Mouse (Mus musculus): ENCODE data around the gene Guca1b.
"Not testable (repeated sequence)": the region's sequence is repeated elsewhere in the genome, so short reads cannot be mapped to it uniquely, and the experiment has no call there.

The Guca1b gene

DNA sequence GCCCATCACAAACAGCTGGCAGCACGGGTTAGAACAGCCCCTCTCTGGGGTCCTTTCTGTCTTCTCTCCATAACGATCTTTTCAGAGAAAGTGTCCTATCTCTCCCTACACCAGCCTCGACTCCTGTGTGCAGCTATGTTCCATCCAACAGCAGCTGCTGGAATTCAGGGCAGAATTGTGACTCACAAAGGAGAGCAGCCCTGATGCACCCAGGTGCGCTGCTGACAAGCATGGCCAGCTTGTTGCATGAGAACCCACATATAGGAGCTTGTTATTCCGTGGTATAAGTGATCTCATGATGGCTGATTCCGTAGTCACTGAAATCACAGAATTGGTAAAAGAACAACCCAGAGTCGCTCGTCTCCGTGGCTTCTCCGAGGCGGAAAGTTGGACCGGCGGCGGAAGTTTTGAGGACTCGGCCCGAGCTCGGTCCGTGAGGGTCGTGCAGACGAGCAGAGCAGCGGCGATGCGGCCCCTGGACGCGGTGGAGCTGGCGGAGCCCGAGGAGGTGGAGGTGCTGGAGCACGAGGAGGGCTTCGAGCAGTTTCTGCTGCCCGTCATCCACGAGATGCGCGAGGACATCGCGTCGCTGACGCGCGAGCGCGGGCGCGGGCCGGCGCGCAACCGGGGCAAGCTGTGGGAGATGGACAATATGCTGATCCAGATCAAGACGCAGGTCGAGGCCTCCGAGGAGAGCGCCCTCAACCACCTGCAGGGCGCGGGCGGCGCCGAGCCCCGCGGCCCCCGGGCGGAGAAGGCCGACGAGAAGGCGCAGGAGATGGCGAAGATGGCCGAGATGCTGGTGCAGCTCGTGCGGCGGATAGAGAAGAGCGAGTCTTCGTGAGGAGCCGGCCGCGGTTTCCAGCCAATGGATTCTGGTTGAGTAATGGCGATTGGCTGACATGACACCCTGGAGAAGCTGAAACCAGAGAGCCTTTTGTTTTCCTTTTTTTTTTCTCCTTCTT, 25.0 kb downstream of the Guca1b start:
- peak; percentile 6 for DNase-seq (ENCODE audit: low read depth)

DNA sequence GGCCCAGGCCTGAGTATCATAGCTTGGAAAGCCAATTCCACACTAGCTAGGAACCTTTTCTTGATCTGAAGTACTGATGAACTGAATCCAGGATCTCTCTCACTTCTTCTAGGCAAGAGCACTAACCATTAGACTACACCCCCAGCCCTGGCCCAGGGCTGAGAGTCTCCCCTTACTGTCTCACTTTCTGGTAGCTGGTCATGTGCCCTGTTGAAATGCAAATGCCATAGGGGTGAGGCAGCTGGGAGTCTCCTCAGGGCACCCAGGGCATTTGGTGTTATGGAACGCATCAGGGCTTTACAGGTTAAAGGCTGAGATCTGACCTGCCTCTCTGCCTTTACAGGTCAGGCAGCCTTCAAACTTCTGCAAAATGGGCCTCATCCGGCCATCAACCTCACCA, 35.0 kb downstream of the Guca1b start:
- no peak for DNase-seq (ENCODE audit: low read depth)

DNA sequence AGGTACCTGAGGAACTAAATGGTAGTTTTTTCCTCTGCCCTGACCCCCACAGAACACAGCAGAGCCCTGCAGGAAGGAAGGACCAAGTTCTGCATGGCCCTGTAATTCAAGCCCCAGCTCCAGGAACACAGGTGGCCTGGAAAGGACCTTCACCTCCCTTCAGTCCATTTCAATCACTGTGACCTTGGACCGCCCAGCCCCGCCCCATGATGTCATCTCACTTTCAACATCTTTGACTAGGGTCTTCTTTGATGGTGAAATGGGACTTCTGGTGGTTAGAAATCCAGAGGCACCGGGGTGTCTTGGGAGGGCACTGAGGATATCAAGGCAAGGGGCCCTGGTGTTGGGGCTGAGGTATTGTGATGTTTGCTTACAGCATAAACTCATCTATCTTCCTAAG, 36.4 kb downstream of the Guca1b start:
- DNase-seq (ENCODE audit: low read depth) = no peak

GRCm38 (mm10) chr17:47422616-47423015, 37.4 kb downstream of the Guca1b start:
- not testable (repeated sequence) for DNase-seq (ENCODE audit: low read depth)

DNA sequence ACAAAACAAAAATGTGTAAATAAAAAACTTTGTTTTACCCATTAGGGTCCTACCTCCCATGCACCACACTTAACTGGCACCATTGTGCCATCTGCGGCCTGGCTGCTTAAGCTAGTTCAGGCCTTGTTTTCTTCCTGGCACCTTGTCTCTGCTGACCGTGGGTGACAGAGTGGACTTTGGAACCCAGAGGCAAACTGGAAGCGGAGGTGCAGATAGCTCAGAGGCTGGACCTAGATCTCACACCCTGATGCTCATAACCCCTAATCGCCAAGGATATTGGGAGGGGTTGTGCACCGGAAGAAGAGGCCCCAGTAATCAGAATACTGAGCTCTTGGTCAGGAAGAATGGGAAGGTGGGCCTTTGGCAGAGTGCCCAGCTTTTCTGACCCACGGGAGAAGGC, 39.0 kb downstream of the Guca1b start:
- DNase-seq (ENCODE audit: low read depth) = no peak

DNA sequence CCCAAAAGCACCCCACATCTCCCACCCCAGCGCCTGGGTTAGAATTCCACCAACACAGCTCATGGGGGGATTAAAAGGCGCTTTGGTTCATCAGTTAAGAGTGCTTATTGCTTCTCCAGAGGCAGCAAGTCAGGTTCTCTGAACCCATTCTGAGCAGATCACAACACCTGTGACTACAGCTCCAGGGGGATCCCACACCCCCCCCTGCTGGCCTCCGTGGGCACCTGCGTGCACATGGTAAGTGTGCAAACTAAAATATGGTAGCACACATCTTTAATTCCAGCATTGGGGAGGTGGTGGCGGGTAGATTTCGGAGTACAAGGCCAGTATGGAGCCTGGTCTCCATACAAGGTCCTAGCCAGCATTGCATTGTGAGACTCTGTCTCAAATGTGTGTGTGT, 42.1 kb downstream of the Guca1b start:
- DNase-seq (ENCODE audit: low read depth) = peak; percentile 20

DNA sequence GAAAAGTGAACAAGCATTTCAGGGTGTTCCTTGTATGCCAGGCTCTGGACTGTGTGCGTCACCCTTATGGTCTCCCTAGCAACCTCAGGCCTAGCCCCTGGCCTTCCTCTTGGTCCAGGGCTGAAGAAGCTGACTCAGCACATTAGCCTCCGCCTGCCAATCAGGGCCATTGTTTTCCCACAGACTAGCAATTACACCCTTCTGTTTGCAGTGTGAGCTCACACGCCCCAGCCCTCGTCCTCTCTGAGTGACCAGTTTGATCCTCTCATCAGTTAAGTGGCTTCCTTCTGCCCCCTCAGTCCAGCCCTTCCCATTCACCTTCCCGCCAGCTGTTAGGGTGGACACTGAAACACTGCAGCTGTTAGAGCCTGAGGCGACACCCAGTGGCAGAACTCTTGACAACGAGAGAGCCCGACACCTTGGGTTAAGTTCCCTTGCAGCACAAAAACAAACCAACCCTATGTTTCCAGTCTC, 43.7 kb downstream of the Guca1b start:
- DNase-seq (ENCODE audit: low read depth) = no peak

DNA sequence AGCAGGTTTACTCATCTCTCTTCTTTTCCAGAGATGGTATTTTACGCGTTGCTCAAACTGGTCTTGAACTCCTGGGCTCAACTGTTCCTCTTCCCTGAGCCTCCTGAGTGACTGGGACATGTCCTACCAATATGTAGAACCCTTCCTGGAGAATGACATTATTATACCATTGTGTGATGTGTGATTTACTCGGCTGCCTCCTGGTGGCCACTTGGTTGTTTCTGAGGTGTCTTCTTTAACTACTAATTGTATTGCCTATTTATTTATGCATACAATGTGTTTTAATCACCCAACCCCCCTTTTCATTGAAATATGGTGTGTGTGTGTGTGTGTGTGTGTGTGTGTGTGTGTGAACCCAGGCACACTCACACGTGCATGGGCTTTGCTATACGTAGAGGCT, 45.6 kb downstream of the Guca1b start:
- peak; percentile 48 for DNase-seq (ENCODE audit: low read depth)

DNA sequence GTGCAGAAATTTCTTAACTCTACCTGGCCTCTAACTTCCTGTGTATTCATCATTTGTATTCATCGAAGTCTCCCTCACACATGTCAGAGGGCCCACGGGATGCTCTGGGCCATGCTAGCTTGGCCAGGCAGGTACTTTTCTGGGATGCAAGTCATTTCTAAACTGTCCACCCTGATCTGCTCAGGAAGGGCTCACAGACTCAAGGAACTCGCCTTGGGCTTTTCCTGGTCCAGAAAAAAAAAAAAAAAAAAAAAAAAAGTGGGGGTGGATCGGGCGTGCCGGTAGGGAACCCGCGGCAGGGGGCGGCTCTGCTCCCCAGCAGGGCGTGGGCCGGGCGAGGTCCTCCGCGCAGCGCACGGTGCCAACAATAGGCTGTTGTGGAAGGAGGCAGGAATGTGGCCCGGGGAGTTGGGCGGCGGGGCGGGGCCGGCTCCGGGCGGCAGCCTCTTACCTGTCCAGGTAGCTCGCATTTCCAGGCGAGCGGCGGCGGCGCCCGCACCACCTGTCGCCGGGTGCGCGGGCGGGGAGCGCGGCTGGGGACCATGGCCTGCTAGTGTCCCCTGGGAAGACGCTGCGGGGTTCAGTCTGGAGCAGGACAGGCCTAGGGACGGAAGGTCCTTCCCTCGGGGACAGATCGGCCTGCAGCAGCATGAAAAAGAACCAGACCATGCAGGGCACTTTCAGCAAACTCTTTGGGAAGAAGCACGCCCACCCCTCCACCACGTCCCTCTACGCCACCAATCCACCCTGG, 51.1 kb downstream of the Guca1b start, which contains the start of gene AI661453:
TSS of gene AI661453 (plus strand) at position 460 of the 751 bp plus-strand sequence.
- DNase-seq (ENCODE audit: low read depth) = peak; percentile 16

DNA sequence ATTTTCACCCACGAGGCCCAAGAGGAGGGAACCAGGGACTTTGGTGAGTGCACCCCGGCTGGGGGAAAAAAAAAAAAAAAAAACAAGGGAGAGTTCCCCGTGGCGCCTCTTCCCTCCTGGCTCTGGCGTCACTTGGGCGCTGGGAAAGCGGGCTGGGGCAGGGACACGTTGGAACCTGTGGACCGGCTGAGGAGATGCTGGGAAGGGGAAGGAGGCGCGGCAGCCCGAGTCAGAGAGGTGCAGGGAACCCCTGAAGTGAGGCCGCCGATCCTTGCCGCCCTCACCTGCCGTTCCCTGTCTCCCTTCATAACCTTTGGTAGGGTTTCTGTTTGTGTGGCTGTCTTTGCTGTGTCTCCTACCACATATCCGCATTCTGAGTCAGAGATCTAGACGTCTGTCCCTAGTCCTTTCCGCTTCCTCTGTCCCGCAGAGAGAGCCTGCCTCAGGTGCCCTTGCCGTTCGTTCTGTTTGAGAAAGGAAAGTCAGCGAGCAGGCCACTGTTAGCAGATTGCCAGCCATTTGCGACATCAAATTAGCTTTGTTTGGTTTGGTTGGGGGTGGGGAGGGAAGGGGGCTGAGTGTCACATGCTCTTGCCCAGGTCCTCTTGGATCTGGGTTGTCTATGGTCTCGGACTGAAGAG, 51.8 kb downstream of the Guca1b start, which contains the start of gene 1700001C19Rik:
TSS of gene 1700001C19Rik (minus strand) at position 470 of the 641 bp plus-strand sequence.
- DNase-seq (ENCODE audit: low read depth) = peak; percentile 49

GRCm38 (mm10) chr17:47438611-47439010, 53.4 kb downstream of the Guca1b start:
- no peak for DNase-seq (ENCODE audit: low read depth)

GRCm38 (mm10) chr17:47439396-47440028, 54.3 kb downstream of the Guca1b start:
- DNase-seq (ENCODE audit: low read depth) = peak; percentile 11

- no peak for DNase-seq (ENCODE audit: low read depth)
These were observed 55.2 kb downstream of the Guca1b start for GRCm38 (mm10) chr17:47440359-47440890.

GRCm38 (mm10) chr17:47441296-47442051, 56.3 kb downstream of the Guca1b start:
- no peak for DNase-seq (ENCODE audit: low read depth)

DNA sequence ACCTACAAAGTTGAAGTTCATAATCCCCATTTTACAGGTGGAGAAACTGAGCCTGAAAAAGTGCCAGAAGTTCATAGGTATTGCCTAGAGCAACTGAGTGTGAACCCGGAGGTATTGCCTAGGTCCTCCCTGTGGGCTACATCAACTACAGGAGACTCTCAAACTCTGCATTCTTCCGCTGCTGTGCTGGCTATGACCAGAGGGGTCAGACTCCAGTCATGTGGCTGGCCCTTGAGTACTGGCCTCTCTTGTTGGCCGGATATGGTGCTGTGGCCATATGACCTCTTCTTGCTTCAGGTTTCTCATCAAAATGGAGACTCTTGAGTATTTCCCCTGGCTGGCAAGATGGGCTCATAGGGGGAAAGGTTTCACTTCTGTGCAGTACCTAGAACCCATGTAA, 57.1 kb downstream of the Guca1b start:
- no peak for DNase-seq (ENCODE audit: low read depth)

All from induced T-regulatory cell, adult 2 months (primary cell).